Mouse (Mus musculus) neural tube, embryonic 13.5 days (tissue): Measurements from ENCODE around the gene Pigs. TPM values are rescaled to one million over a fixed set of nuclear protein-coding genes. Genes with fewer than 3 reads are reported as not detected.

Source experiments
- ATAC-seq: fragments of 200-750 bp; cut with Nextera tagmentation; 2 replicates; pipeline ENCODE4 v1.8.0; 2017; ENCODE audit warnings: low read depth, mild to moderate bottlenecking, moderate TSS enrichment, moderate library complexity
- H3K27ac ChIP-seq: fragments of 300-500 bp; sonication (generic); replicated peaks from 2 replicates; pipeline ENCODE4 v1.5.1; 2015; ENCODE audit warnings: moderate library complexity, mild to moderate bottlenecking, inconsistent platforms
- H3K27me3 ChIP-seq: fragments of 300-500 bp; sonication (generic); 2 replicates; pipeline ENCODE4 v1.6.1; 2015; ENCODE audit warnings: mild to moderate bottlenecking, inconsistent platforms
- H3K36me3 ChIP-seq: fragments of 300-500 bp; sonication (generic); 2 replicates; pipeline ENCODE4 v1.6.1; 2015; ENCODE audit warnings: mild to moderate bottlenecking, inconsistent platforms
- H3K4me1 ChIP-seq: fragments of 300-500 bp; sonication (generic); replicated peaks from 2 replicates; pipeline ENCODE4 v1.6.1; 2015; ENCODE audit warnings: inconsistent platforms
- H3K4me2 ChIP-seq: fragments of 300-500 bp; sonication (generic); 2 replicates; pipeline ENCODE4 v1.6.1; 2015; ENCODE audit warnings: inconsistent platforms, mild to moderate bottlenecking, moderate library complexity
- H3K4me3 ChIP-seq: fragments of 300-500 bp; sonication (generic); 2 replicates; pipeline ENCODE4 v1.5.1; 2015; ENCODE audit warnings: mild to moderate bottlenecking, inconsistent platforms
- H3K9ac ChIP-seq: fragments of 300-500 bp; sonication (generic); 2 replicates; pipeline ENCODE4 v1.6.1; 2015; ENCODE audit warnings: moderate library complexity, mild to moderate bottlenecking, inconsistent platforms
- H3K9me3 ChIP-seq: fragments of 300-500 bp; sonication (generic); 2 replicates; pipeline ENCODE4 v1.6.1; 2016; ENCODE audit warnings: inconsistent platforms
- WGBS: fragments of 180-500 bp; shearing (Covaris S2); methylation state at CpG from one replicate; pipeline ENCODE4 v1.1.7; 2015; 5-methylcytosine and 5-hydroxymethylcytosine counted together
- polyA plus RNA-seq: library from polyadenylated mRNA; unstranded; fragments of >200 nt; fragmentation: Nextera tagmentation; extraction: Ambion mirVana; gene quantifications from 2 replicates; pipeline ENCODE4 v1.2.1, GENCODE M21; 2015

Gene Pigs
- polyA plus RNA-seq, 1 experiment from 2014 or later, result 79.7 TPM

DNA sequence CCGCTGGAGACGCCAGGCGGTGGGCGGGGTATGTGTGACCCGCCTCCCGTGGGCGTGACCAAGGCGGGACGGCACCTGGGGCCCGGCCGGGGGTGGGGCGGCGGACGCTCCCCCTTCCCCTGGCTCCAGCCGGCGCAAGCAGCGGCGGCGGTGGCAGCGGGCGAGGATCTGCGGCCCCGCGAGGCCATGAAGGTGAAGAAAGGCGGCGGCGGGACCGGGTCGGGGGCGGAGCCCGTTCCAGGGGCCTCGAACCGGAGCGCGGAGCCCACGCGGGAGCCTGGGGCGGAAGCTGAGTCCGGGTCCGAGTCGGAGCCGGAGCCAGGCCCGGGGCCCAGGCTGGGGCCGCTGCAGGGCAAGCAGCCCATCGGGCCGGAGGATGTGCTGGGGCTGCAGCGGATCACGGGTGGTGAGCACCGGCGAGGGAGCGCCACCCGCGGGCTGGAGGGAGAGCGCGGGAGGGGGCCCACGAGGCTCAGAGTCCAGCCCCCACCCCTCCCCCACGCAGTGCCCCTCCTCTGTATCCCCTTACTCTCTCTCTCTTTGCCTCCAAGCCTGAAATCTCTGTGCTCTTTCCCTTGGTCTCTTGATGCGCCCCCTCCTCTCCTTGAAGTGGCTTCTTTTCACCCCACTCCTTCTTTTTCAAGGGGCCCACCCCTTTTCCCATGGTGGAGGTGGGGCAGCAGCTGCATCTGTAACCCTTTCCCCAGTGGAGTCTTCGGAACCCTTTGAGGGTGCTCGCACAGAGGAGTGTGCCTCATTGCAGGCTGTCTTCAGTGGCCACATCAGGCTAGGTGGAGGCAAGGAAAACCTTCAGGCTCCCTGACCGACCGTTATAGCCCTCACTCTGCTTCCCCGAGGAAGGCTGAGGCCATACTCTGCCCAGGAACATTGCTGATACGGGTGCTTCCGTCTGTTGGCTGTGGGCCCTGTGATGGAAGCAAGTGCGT, 15.4 kb downstream of the Pigs start, which contains the start of gene Unc119:
Gene Unc119, plus strand, starts transcription at position 102 of the 947 bp plus-strand sequence.
- peaks cover 41% of the 10 kb centered on the region for H3K4me1 ChIP-seq
- H3K27ac ChIP-seq, result peak within 1 kb of the TSS; percentile 91
- no peaks in the 10 kb centered on the region for H3K27me3 ChIP-seq
- peak within 1 kb of the TSS; percentile 83 for H3K4me2 ChIP-seq
- peaks cover 33% of the 10 kb centered on the region for H3K36me3 ChIP-seq
- no peaks in the 10 kb centered on the region for H3K9me3 ChIP-seq
- peak within 1 kb of the TSS; percentile 92 for H3K4me3 ChIP-seq
- WGBS, result 2% methylated on average over 54 of the region's 66 CpGs
- H3K9ac ChIP-seq, result peak within 1 kb of the TSS; percentile 97
- ATAC-seq, result peak; percentile 82

DNA sequence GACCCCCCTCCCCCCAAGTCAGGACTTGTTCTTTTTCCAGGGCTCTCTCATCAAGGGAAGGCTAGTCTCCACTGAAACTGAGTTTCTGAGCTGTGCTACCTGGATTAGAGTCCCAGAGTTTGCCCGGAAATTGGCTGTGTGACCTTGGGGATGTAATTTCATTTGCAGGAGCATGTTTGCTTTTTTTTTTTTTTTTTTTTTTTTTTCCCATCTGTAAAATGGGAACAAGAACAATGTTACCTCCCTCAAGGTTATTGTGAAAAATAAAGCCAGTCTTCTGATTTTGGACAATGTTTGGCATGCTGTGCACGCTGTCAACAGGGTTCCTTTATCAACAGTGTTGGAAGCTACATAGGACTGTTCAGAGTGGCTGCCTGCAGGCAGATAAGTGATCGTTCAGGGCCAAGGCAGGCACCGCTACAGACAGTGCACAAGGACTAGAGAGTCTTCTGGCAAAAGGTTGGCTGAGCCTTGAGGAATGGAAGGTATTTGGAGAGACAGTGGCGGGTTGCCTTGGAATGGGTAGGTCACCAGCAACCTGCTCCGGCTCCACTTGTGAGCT, 16.2 kb downstream of the Pigs start:
- peaks cover 33% of the 10 kb centered on the region for H3K36me3 ChIP-seq
- peak overlapping the region; percentile 83 for H3K4me2 ChIP-seq
- H3K27me3 ChIP-seq, result no peaks in the 10 kb centered on the region
- no peaks in the 10 kb centered on the region for H3K9me3 ChIP-seq
- WGBS, result 81% methylated on average over 6 of the region's 6 CpGs
- ATAC-seq, result no peak
- H3K9ac ChIP-seq, result peak overlapping the region; percentile 97
- H3K4me1 ChIP-seq, result peaks cover 41% of the 10 kb centered on the region
- H3K4me3 ChIP-seq, result peak overlapping the region; percentile 92
- peak overlapping the region; percentile 91; the same call in 1 of the 2 replicates for H3K27ac ChIP-seq

DNA sequence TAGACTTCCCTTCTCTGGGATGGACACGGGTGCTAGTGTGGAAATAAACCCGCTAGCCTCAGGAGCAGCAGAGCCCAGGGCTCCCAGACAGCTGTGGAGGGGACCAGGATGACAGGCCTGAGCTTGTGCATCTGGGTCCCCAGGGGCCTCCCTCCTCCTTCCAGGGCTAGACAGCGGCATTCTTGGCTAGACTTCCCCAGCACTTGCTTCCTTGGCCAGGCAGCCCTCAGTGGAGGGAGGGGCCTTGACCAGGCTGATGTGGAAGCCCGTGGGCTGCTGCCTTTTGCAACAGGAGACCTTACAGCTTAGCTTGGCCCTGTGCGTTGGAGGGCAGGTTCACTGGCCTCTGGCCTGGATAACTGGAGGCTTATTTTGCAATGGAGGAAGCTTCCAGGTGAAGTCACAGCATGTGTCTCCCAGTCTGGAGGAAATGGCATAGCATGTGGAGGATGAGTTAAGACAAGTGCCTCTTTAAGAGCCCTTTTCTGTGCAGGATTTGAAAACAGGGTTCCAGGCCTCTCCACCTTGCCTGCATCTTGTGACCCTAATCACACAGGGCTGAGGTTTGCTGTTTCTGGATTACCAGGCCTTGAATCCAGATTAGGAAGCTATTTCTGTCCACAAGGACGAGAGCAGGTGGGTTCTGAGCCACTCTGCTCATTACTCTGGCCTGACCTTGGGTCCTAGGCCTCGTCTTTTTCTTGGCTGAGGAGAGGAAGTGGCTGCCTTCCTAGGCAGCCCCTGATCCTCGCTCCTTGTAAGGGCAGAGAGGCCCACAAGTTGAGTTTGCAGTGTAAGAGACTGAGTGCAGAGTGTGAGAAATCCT, 16.9 kb downstream of the Pigs start:
- H3K4me3 ChIP-seq, result peak overlapping the region; percentile 92; the same call in 1 of the 2 replicates
- peak overlapping the region; percentile 44 for H3K9ac ChIP-seq

GRCm38 (mm10) chr11:78345801-78346200, 17.6 kb downstream of the Pigs start:
- Histone ChIP-seq H3K4me2 (no peak overlapping the region), H3K4me1 (peaks cover 45% of the 10 kb centered on the region), H3K36me3 (peaks cover 27% of the 10 kb centered on the region), H3K27ac (no peak overlapping the region), H3K9ac (peak overlapping the region; percentile 44), H3K4me3 (no peak overlapping the region), H3K9me3 (no peaks in the 10 kb centered on the region), H3K27me3 (no peaks in the 10 kb centered on the region)
- no peak for ATAC-seq
- WGBS, result 84% methylated on average over 7 of the region's 7 CpGs

More for the DNA sequence above, 16.9 kb downstream of the Pigs start:
- 67% methylated on average over 8 of the region's 8 CpGs for WGBS
- Histone ChIP-seq H3K27me3 (no peaks in the 10 kb centered on the region), H3K4me1 (peaks cover 45% of the 10 kb centered on the region), H3K9me3 (no peaks in the 10 kb centered on the region), H3K27ac (0 out of 2 replicates have a peak overlapping the region, but pooled peaks have one; percentile 6), H3K4me2 (peak overlapping the region; percentile 83), H3K36me3 (peaks cover 29% of the 10 kb centered on the region)
- ATAC-seq, result no peak

DNA sequence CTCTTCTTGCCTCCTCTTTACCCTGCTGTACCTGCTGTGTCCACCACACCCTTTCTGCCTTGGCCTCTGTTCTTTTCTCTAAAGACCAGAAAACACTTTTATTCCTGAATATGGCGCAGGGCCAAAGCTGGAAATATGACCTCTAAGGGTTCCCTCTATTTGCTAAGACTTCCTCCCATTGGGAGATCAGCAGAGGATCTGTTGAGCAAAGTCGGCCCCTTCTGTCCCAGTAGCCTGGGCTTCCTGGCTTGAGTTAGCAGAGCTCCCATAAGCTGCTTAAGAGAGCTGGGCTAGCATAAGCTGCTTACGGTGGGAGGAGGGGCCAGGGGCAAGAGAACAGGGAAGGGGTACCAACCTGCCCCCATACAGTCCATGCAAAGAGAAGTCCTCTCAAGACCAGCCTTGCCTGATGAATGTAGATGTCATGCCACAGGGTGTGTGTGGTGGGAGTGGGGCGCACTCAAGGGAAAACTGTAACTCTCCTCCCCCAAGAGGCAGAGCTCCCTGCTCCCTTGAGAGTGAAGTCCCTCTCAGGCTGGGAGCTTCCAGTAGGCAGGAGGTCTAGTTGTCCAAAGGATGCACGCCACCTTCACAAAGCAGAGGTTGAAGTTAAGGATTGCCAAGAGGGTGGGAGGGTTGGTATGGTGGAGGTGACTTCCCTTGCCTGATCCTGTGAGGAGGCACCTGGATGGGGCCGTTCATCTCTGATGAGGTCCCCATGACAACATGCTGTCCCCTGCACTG, 18.3 kb downstream of the Pigs start:
- Histone ChIP-seq H3K27ac (no peak overlapping the region), H3K4me2 (no peak overlapping the region), H3K9ac (no peak overlapping the region), H3K4me1 (peaks cover 45% of the 10 kb centered on the region), H3K27me3 (no peaks in the 10 kb centered on the region), H3K36me3 (peaks cover 21% of the 10 kb centered on the region), H3K4me3 (no peak overlapping the region), H3K9me3 (no peaks in the 10 kb centered on the region)
- WGBS, result 91% methylated on average over 6 of the region's 6 CpGs
- no peak for ATAC-seq

- Histone ChIP-seq H3K9me3 (no peaks in the 10 kb centered on the region), H3K9ac (no peak overlapping the region), H3K27me3 (no peaks in the 10 kb centered on the region), H3K4me2 (no peak overlapping the region), H3K27ac (no peak overlapping the region), H3K4me3 (no peak overlapping the region), H3K36me3 (peaks cover 19% of the 10 kb centered on the region), H3K4me1 (peaks cover 45% of the 10 kb centered on the region)
- 94% methylated on average over 10 of the region's 10 CpGs for WGBS
- no peak for ATAC-seq
Observed at GRCm38 (mm10) chr11:78347070-78347754, 19.0 kb downstream of the Pigs start.

DNA sequence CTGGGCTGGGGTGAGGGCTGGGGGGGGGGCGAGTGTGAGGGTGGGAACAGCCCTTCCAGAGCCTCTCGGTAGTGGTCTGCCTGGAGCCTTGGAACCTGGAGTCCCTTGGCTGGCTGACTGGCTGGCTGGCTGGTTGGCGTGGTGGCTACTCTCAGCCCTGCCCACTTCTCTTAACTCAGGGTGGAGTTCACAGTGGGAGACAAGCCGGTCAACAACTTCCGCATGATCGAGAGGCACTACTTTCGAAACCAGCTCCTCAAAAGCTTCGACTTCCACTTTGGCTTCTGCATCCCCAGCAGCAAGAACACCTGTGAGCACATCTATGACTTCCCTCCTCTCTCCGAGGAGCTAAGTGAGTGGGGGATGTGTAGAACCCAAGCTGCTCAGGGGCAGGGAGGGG, 19.7 kb downstream of the Pigs start:
- Histone ChIP-seq H3K9ac (no peak overlapping the region), H3K4me3 (no peak overlapping the region), H3K9me3 (no peaks in the 10 kb centered on the region), H3K27ac (no peak overlapping the region), H3K4me2 (no peak overlapping the region), H3K27me3 (no peaks in the 10 kb centered on the region), H3K36me3 (peaks cover 19% of the 10 kb centered on the region), H3K4me1 (peaks cover 42% of the 10 kb centered on the region)
- ATAC-seq, result no peak
- 81% methylated on average over 9 of the region's 9 CpGs for WGBS

- no peak overlapping the region for H3K27ac ChIP-seq
Observed at GRCm38 (mm10) chr11:78348474-78348873, 20.3 kb downstream of the Pigs start.

GRCm38 (mm10) chr11:78349441-78350358, 21.5 kb downstream of the Pigs start:
- no peak for ATAC-seq
- no peak overlapping the region for H3K27ac ChIP-seq
- H3K27me3 ChIP-seq, result no peaks in the 10 kb centered on the region
- H3K4me3 ChIP-seq, result no peak overlapping the region
- H3K9ac ChIP-seq, result no peak overlapping the region
- peaks cover 19% of the 10 kb centered on the region for H3K36me3 ChIP-seq
- no peak overlapping the region for H3K4me2 ChIP-seq
- peaks cover 29% of the 10 kb centered on the region for H3K4me1 ChIP-seq
- no peaks in the 10 kb centered on the region for H3K9me3 ChIP-seq
- 88% methylated on average over 4 of the region's 4 CpGs for WGBS

More at GRCm38 (mm10) chr11:78348474-78348873, 20.3 kb downstream of the Pigs start:
- H3K4me3 ChIP-seq, result no peak overlapping the region
- H3K9ac ChIP-seq, result no peak overlapping the region
- no peak overlapping the region for H3K4me2 ChIP-seq
- peaks cover 19% of the 10 kb centered on the region for H3K36me3 ChIP-seq
- H3K27me3 ChIP-seq, result no peaks in the 10 kb centered on the region
- WGBS, result 28% methylated on average over 7 of the region's 7 CpGs
- no peak for ATAC-seq
- H3K4me1 ChIP-seq, result peaks cover 38% of the 10 kb centered on the region
- no peaks in the 10 kb centered on the region for H3K9me3 ChIP-seq

DNA sequence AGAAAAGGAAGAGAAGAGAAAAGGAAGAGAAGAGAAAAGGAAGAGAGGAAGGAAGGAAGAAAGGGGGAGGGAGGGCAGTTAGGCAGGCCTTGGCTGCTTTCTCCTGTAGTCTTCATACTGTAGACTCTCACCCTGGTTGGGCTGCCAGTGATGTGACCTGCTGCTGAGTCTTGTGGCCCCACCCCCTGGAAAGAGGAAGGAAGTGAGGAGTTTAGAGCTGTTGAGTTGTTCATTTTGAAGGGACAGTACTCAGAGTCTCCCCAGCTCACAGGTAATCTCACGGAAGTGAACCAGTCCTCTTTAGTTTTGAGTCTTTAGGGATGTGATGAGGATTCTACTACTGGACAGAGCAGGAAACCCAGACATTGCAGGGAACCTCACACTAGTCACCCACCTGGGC, 24.9 kb downstream of the Pigs start:
- ATAC-seq, result no peak
- Histone ChIP-seq H3K27me3 (no peaks in the 10 kb centered on the region), H3K4me2 (no peak overlapping the region), H3K36me3 (peaks cover 17% of the 10 kb centered on the region), H3K9ac (no peak overlapping the region), H3K4me1 (peaks cover 4% of the 10 kb centered on the region), H3K9me3 (no peaks in the 10 kb centered on the region), H3K27ac (no peak overlapping the region), H3K4me3 (no peak overlapping the region)
- 72% methylated on average over 1 of the region's 1 CpGs for WGBS
